8 mouse cellular contexts compared by ENCODE assay signal in the genomic region with DNA sequence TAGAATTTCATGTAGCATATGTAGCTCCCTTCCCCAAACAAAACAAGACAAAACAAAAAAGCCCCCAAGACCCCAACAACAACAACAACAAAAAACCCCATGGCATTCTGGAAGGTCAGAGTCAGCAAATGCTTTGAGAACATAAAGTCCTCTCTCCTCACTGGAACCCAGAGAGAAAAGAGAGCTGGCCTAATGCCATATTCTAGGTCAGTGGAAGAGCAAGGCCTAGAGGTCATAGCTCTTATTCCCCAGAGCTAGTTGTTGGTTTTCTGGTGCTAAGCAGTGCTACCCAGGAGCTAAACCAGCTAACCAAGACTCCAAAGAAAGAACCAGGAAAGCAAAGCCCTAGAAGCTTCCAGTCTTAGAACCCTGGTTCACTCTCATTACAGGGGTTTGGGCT. TPM values are rescaled to one million over a fixed set of nuclear protein-coding genes. Genes with fewer than 3 reads are reported as not detected.
DNase-seq lines count a peak whose midpoint lies in the region; ATAC-seq and TF ChIP-seq lines count a peak whose summit lies in the region.

No protein-coding gene starts in this region.

- peak overlapping the region; percentile 65 for H3K9ac ChIP-seq in hindbrain, embryonic 12.5 days
- H3K9ac ChIP-seq in liver, embryonic 15.5 days, result peak overlapping the region; percentile 74

- no peaks in the 10 kb centered on the region for H3K9me3 ChIP-seq in hindbrain, embryonic 12.5 days (replicated peaks)
- no peaks in the 10 kb centered on the region for H3K9me3 ChIP-seq in liver, embryonic 15.5 days (replicated peaks)

- no peak for ATAC-seq in cerebellum, adult (ENCODE audit: insufficient number of reproducible peaks, low FRiP score, low TSS enrichment)
- no peak for ATAC-seq in hindbrain, embryonic 12.5 days (ENCODE audit: low FRiP score)
- ATAC-seq in liver, embryonic 15.5 days (ENCODE audit: insufficient read depth), result no peak

- H3K27me3 ChIP-seq in cerebellum, adult 2 months (ENCODE audit: control insufficient read depth, insufficient read depth, low read length), result no peaks in the 10 kb centered on the region
- no peaks in the 10 kb centered on the region for H3K27me3 ChIP-seq in hindbrain, embryonic 12.5 days
- no peaks in the 10 kb centered on the region for H3K27me3 ChIP-seq in liver, embryonic 15.5 days

- peaks cover 8% of the 10 kb centered on the region for H3K4me1 ChIP-seq in cerebellum, adult 2 months (ENCODE audit: control insufficient read depth, insufficient read depth, low read length)
- H3K4me1 ChIP-seq in hindbrain, embryonic 12.5 days, result peaks cover 14% of the 10 kb centered on the region
- H3K4me1 ChIP-seq in liver, embryonic 15.5 days (replicated peaks), result peaks cover 31% of the 10 kb centered on the region

- DNase-seq in cerebellum, adult 2 months, result peak in 1 of 2 experiments; percentile 22
- peak; percentile 18 for DNase-seq in MN1 (ENCODE audit: low spot score)
- DNase-seq in layer of hippocampus, postnatal 10 days (ENCODE audit: low spot score in 2 of 2), result no peak
- no peak for DNase-seq in gastrocnemius, postnatal 10 days
- DNase-seq in adrenal gland, postnatal 4 days (ENCODE audit: low spot score in 2 of 2), result no peak

- no peak for TF ChIP-seq CTCF in cerebellum, adult 2 months (IDR thresholded peaks at IDR 0.05; ENCODE audit: borderline replicate concordance, insufficient read depth, low read depth, low read length)

- H3K36me3 ChIP-seq in hindbrain, embryonic 12.5 days, result peaks cover 8% of the 10 kb centered on the region; the same call in 1 of the 2 replicates
- H3K36me3 ChIP-seq in liver, embryonic 15.5 days (replicated peaks), result peaks cover 33% of the 10 kb centered on the region

- H3K4me2 ChIP-seq in hindbrain, embryonic 12.5 days (replicated peaks), result peak overlapping the region; percentile 58
- H3K4me2 ChIP-seq in liver, embryonic 15.5 days, result peak overlapping the region; percentile 76

- H3K4me3 ChIP-seq in cerebellum, adult 2 months (replicated peaks; ENCODE audit: insufficient read depth, low read depth, low read length), result peak overlapping the region; percentile 99
- peak overlapping the region; percentile 50 for H3K4me3 ChIP-seq in hindbrain, embryonic 12.5 days
- peak overlapping the region; percentile 72 for H3K4me3 ChIP-seq in liver, embryonic 15.5 days (replicated peaks)

- TF ChIP-seq POLR2A in cerebellum, adult 2 months (IDR thresholded peaks at IDR 0.05; ENCODE audit: borderline replicate concordance, insufficient read depth, low read length), result no peak

- peak overlapping the region; percentile 65; the same call in 1 of the 2 replicates for H3K27ac ChIP-seq in cerebellum, adult 2 months (ENCODE audit: insufficient read depth, low read length)
- H3K27ac ChIP-seq in hindbrain, embryonic 12.5 days, result peak overlapping the region; percentile 91; the same call in 1 of the 2 replicates
- H3K27ac ChIP-seq in liver, embryonic 15.5 days (replicated peaks), result peak overlapping the region; percentile 94

RNA-seq across cellular contexts. Expression of a gene that starts 1.0 kb away (rescaled TPM):
- 811 and 886 TPM in 2 replicates for polyA plus RNA-seq in cerebellum, adult 2 months (2012; rRNA removed)
- polyA plus RNA-seq in hindbrain, embryonic 12.5 days (2016; fragmentation: Nextera tagmentation; extraction: Ambion mirVana), result 150 and 167 TPM in 2 replicates
- polyA plus RNA-seq in liver, embryonic 15.5 days (2015; fragmentation: Nextera tagmentation; extraction: Ambion mirVana), result 117 and 127 TPM in 2 replicates
- total RNA-seq in layer of hippocampus, postnatal 10 days (2021), result 100 to 1,000 TPM; 151 to 157 TPM
- total RNA-seq in gastrocnemius, postnatal 10 days (2021), result 100 to 1,000 TPM; 272 to 320 TPM
- total RNA-seq in adrenal gland, postnatal 4 days (2021), result 100 to 1,000 TPM; 296 to 313 TPM

RNA-seq across cellular contexts. Expression of a gene that starts 1.2 kb away (rescaled TPM):
- polyA plus RNA-seq in cerebellum, adult 2 months (2012; rRNA removed), result 161 and 176 TPM in 2 replicates
- 125 and 138 TPM in 2 replicates for polyA plus RNA-seq in hindbrain, embryonic 12.5 days (2016; fragmentation: Nextera tagmentation; extraction: Ambion mirVana)
- 162 and 163 TPM in 2 replicates for polyA plus RNA-seq in liver, embryonic 15.5 days (2015; fragmentation: Nextera tagmentation; extraction: Ambion mirVana)
- 100 to 1,000 TPM; 101 to 104 TPM for total RNA-seq in layer of hippocampus, postnatal 10 days (2021)
- 100 to 1,000 TPM; 106 to 110 TPM for total RNA-seq in gastrocnemius, postnatal 10 days (2021)
- 100 to 1,000 TPM; 182 to 189 TPM for total RNA-seq in adrenal gland, postnatal 4 days (2021)

RNA-seq across cellular contexts. Expression of a gene that starts 11.5 kb away (rescaled TPM):
- polyA plus RNA-seq in cerebellum, adult 2 months (2012; rRNA removed), result 14.2 and 17.3 TPM in 2 replicates
- 2.7 and 5.4 TPM in 2 replicates for polyA plus RNA-seq in hindbrain, embryonic 12.5 days (2016; fragmentation: Nextera tagmentation; extraction: Ambion mirVana)
- 1.9 and 2.9 TPM in 2 replicates for polyA plus RNA-seq in liver, embryonic 15.5 days (2015; fragmentation: Nextera tagmentation; extraction: Ambion mirVana)
- total RNA-seq in layer of hippocampus, postnatal 10 days (2021), result 1 to 10 TPM; 2.2 to 3.8 TPM
- total RNA-seq in gastrocnemius, postnatal 10 days (2021), result 100 to 1,000 TPM in 1 of 2 experiments, 10 to 100 TPM in 1; 88.6 to 116 TPM
- total RNA-seq in adrenal gland, postnatal 4 days (2021), result 1 to 10 TPM; 2.7 to 4.6 TPM

RNA-seq across cellular contexts. Expression of a gene that starts 28.8 kb away (rescaled TPM):
- 27.7 and 32.5 TPM in 2 replicates for polyA plus RNA-seq in cerebellum, adult 2 months (2012; rRNA removed)
- polyA plus RNA-seq in hindbrain, embryonic 12.5 days (2016; fragmentation: Nextera tagmentation; extraction: Ambion mirVana), result 0.21 and 0.25 TPM in 2 replicates
- 0.29 and 0.45 TPM in 2 replicates for polyA plus RNA-seq in liver, embryonic 15.5 days (2015; fragmentation: Nextera tagmentation; extraction: Ambion mirVana)
- 1 to 10 TPM; 6.5 to 7.9 TPM for total RNA-seq in layer of hippocampus, postnatal 10 days (2021)
- total RNA-seq in gastrocnemius, postnatal 10 days (2021), result 1 to 10 TPM; 1.7 to 2.2 TPM
- 1 to 10 TPM; 2.2 to 2.6 TPM for total RNA-seq in adrenal gland, postnatal 4 days (2021)

RNA-seq across cellular contexts. Expression of a gene that starts 39.1 kb away (rescaled TPM):
- polyA plus RNA-seq in cerebellum, adult 2 months (2012; rRNA removed), result 54.6 and 56.6 TPM in 2 replicates
- 2.7 and 2.8 TPM in 2 replicates for polyA plus RNA-seq in hindbrain, embryonic 12.5 days (2016; fragmentation: Nextera tagmentation; extraction: Ambion mirVana)
- 0.07 and 0.08 TPM in 2 replicates for polyA plus RNA-seq in liver, embryonic 15.5 days (2015; fragmentation: Nextera tagmentation; extraction: Ambion mirVana)
- 100 to 1,000 TPM; 110 to 111 TPM for total RNA-seq in layer of hippocampus, postnatal 10 days (2021)
- 1 to 10 TPM; 2.6 to 3.7 TPM for total RNA-seq in gastrocnemius, postnatal 10 days (2021)
- total RNA-seq in adrenal gland, postnatal 4 days (2021), result 1 to 10 TPM; 8.2 to 9.8 TPM

Comparison
In these comparisons a context has a peak if more than half of its experiments do, and no peak if none do; other contexts are left out.
1. RNA of a gene that starts 11.5 kb away (total RNA-seq): 88.6 to 116 TPM in gastrocnemius, postnatal 10 days; 2.7 to 4.6 TPM in adrenal gland, postnatal 4 days and 2.2 to 3.8 TPM in layer of hippocampus, postnatal 10 days; every median in the first group is over 10 times any median in the second.
2. Peak in every context shown above with its lines, with median percentiles within 50 percentile points of each other: H3K27ac ChIP-seq and H3K4me3 ChIP-seq.